Mouse (Mus musculus) embryo, embryonic 9.5 days (tissue): ENCODE results near the gene Dgat2.

ENCODE experiments used
- DNase-seq: peaks from one replicate; pipeline ENCODE4 v3.0.0-alpha.2; 2017; ENCODE audit errors: extremely low spot score

Dgat2 gene

DNA sequence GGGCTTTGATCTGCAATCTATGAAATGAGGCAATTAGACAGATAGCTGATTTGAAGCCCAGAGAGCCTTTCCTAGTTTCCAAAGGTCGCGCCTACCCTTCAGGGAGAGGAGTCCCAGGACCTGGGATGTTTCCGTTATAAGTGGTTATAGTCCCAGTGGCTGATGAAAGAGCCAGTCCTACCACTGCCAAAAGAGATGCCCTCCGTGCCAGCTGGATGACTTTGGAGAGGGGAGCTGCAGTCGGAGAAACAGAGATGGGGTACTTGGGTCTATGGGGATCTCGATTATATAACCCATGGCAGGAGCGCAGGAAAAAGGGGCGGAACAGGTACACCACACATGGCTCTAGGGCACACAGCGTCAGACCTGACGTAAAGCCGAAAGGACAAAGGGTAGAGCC is 20.6 kb downstream of the Dgat2 start:
- no peak for DNase-seq

GRCm38 (mm10) chr7:99161529-99161928 is 21.0 kb downstream of the Dgat2 start:
- peak; percentile 51 for DNase-seq

GRCm38 (mm10) chr7:99160995-99161394 is 21.5 kb downstream of the Dgat2 start:
- no peak for DNase-seq

- no peak for DNase-seq
Measured at GRCm38 (mm10) chr7:99159446-99159845, 23.1 kb downstream of the Dgat2 start.

GRCm38 (mm10) chr7:99158904-99159303 is 23.6 kb downstream of the Dgat2 start:
- no peak for DNase-seq

DNA sequence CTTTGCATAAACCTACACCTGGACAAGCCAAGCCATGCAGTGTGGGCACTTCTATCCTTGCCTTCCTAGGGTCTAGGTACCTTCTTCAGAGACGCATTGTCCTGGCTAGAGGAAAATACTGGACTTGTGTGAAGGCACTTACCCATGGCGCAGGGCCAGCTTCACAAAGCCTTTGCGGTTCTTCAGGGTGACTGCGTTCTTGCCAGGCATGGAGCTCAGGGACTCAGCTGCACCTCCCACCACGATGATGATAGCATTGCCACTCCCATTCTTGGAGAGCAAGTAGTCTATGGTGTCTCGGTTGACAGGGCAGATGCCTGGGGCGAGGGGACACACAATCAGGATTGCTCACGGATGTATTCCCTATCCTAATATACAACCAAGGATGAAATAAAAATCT is 24.5 kb downstream of the Dgat2 start:
- no peak for DNase-seq

- DNase-seq, result no peak
Measured at GRCm38 (mm10) chr7:99156737-99157136, 25.8 kb downstream of the Dgat2 start.

GRCm38 (mm10) chr7:99155311-99156289 is 26.9 kb downstream of the Dgat2 start:
- peak; percentile 78 for DNase-seq

- DNase-seq, result peak; percentile 42
Measured at GRCm38 (mm10) chr7:99154648-99155151, 27.8 kb downstream of the Dgat2 start.

DNA sequence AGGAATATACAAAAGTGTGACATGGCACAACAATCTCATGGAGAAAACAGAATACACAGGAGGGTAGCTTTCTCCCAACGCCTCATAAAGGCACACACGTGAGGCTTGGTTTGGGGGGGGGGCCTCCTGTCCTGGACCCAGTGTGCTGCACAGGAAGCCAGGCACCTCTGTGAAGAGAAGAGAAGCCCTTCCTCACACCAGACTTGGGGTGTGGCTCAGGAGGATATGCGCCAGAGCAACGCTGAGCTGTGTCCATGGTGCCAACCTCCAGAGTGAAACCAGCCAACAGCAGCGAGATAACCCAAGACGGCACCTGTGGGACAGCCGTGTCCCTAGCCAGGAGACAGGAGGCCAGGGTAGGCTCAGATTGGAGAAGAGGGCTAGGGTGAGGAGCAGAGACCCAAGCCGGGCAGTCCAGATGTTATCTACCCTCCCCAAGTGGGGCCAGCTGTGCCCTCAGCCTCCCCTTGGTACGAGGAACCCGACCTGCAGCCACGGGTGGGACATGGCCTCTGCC is 28.8 kb downstream of the Dgat2 start:
- no peak for DNase-seq

- DNase-seq, result no peak
Measured at GRCm38 (mm10) chr7:99152756-99153155, 29.8 kb downstream of the Dgat2 start.

DNA sequence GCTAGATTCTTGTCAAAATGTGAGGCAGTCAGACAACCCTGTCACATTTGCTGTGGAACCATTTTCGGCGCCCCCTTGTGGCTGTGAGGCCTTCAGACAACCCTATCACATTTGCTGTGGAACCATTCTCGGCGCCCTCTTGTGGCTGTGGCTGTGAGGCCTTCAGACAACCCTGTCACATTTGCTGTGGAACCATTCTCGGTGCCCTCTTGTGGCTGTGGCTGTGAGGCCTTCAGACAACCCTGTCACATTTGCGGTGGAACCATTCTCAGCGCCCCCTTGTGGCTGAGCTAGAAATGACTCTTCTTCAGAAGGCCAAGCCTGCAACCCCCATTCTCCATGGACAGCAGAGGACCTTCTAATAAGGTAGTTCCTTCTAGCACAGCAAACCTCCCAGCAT is 31.2 kb downstream of the Dgat2 start:
- peak; percentile 88 for DNase-seq

GRCm38 (mm10) chr7:99149017-99149416 is 33.5 kb downstream of the Dgat2 start:
- no peak for DNase-seq

- no peak for DNase-seq
Measured at GRCm38 (mm10) chr7:99147494-99147893, 35.0 kb downstream of the Dgat2 start.

DNA sequence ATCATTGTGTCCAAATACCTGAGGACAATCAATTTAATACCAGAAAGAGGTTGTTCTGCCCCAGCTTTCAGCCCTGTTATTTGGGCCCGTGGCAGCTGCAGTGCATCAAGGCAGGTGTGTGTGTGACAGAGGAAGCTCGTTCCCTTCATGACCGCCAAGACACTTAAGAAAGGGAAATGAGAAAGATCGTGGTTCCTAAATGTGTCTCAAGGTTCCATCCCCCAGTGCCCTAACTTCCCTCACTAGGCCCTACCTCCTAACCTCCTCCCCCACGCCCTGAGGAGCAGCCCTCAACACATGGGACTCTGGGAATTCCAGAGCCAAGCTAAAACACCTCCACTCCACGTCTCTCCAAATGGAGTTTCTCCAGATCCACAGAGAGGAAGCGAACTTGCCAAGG is 35.6 kb downstream of the Dgat2 start:
- DNase-seq, result no peak

- no peak for DNase-seq
Measured at GRCm38 (mm10) chr7:99146011-99146410, 36.5 kb downstream of the Dgat2 start.

GRCm38 (mm10) chr7:99144616-99145015 is 37.9 kb downstream of the Dgat2 start:
- no peak for DNase-seq

DNA sequence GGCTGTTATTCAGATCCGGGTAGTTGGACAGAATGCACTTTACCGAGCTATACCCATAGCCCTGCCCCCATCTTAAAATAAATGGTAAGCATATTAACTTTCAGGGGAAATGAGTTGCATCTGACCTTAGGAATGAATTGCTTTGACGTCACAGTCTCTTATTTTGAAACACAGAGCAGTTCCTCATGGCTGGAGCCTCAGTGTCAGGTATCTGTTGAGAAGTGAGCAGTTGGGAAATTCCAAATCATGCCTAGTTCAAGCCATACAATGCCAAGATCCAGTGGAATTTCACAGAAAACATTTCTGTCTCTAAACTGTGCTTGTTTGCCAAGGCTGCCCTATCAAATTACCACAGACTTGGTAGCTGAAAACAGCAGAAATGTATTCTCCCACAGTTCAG is 39.3 kb downstream of the Dgat2 start:
- DNase-seq, result no peak

DNA sequence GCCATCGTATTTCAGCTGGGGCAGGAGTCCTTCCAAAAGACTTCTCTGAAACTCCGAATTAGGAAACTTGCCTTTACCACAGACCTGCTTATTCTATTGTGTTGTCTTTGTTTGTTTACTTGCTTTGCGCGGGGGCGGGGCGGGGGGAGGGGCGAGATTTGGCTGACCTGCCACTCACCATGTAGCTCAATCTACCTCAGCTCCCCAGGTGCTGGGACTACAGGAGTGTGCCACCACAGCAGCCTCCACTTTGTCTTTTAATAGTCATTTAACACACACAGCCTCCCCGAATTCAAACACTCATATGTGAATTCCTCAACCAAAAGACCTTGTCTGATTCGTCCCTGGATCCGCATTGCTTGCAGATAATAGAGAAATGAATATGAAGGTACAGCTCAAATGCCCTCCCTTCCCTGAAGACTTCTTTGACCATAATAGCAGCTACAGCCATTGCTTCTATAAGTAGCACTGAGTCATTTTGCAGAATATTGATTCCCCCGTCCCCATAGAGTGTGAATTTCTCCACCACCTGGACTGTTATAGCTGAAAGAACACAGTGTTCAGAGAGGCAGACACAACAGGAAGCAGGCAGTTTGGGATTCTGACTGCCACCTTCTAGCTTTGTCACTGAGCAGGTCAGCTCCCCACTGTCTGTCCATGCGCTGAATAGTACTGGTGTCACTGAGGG is 40.5 kb downstream of the Dgat2 start:
- no peak for DNase-seq

DNA sequence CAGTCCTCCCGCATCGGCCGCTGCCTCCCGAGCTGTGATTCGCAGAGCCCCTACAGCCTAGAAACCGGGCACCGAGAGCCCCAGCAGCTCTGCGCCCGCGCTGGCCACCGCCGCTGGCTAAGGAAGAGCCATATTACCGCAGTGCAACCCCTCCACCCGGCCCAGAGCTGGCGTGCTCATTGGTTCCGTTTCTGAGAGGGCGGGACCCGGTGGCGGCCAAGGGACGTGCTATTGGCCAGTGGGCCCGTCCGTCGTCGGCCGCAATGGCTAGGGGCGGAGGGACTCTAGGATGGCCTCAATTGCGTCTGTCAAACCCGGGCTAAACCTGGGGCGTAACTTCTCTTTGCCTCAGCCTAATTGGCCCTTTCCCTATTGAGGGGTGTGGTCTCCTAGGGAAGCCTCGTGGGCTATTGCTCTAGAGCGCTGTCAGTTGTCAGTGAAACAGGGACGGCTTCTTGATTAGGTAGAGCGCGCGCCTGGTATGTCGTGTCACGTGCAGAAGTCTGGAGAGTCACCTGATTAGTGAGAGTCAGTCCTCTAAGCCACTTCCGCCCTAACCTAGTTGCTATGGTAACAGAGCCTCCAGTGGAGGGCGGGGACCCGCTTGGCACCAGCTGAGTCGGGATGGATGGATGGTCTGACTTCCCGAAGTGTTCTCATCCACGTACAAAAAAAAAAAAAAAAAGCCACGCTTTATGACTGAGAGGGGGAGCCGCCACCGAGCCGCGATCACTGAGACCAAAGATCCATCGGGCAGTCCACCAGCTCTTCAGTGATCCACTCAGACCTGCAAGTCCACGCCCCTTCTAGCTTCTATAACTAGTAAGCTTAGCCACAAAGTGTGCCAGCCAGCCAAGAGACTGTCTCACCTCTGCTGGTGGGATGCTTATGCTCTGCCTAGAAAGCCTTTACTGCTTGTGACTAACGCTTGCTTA is 41.3 kb downstream of the Dgat2 start, which contains the start of gene Uvrag:
Uvrag (minus strand) TSS at position 158 of the 935 bp plus-strand sequence.
- peak; percentile 99 for DNase-seq

DNA sequence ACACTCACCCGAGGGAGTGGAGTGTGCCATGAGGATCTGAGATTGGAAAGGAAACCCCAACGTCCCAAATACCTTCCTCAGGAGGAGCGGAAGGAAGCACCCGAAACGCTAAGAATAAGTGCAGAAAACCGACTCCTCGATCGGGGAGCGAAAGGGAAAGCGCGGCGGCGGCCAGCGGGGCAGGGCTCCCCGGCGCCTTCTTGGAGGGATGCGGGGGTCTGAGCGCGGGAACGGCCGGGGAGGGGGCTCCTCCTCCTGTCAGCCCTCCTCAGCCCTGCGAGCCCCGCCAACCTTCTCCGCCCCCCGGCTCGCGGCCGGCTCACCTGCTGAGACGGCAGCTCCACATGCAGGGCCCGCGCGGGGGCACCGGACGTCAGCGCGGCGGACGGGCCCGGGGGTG is 42.0 kb downstream of the Dgat2 start:
- no peak for DNase-seq
